Mouse (Mus musculus) kidney, adult 11 months (tissue): ENCODE results near the gene Pou1f1.

Source experiments
- DNase-seq: peaks from one replicate; pipeline ENCODE4 v3.0.0; 2022

Pou1f1 gene

DNA sequence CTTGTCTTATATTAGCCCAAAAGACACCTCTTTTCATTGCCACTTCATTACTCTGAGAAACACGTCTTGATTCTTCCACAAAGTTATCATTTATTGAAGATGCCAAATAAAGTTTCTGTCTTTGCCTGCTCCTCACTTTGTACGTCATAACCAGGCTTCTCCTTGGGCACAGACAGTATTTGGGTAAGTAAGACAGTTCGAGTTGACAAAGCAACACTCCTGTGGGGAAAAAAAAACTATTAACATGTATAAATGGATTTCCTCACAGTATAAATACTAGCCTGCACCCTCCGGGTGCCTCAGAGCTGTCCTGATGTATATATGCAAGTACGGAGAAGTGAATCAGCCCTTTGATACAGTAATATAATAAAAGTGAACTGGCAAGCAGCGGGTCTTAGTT is at the start of gene Pou1f1:
TSS of gene Pou1f1 (plus strand) at position 301 of the 400 bp plus-strand sequence.
- no peak for DNase-seq

DNA sequence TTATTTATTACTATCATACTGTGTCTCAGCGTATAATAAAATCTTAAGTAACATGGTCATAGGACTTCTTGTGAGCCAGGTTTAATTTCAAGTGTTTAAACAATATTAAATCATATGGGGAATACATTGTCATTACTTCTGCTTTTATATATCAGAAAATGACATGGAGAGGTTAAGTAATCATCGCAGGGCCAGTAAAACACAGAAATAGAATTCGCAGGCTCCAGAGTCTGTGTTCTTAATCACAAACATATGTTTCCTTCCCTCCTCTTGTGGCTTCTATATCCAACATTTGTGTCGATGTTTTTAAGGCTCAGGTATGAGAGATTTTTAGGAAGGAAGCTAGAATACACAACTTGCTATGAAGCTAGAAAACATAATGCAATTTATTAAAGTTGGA is 49.7 kb upstream of the Pou1f1 start:
- DNase-seq = no peak

DNA sequence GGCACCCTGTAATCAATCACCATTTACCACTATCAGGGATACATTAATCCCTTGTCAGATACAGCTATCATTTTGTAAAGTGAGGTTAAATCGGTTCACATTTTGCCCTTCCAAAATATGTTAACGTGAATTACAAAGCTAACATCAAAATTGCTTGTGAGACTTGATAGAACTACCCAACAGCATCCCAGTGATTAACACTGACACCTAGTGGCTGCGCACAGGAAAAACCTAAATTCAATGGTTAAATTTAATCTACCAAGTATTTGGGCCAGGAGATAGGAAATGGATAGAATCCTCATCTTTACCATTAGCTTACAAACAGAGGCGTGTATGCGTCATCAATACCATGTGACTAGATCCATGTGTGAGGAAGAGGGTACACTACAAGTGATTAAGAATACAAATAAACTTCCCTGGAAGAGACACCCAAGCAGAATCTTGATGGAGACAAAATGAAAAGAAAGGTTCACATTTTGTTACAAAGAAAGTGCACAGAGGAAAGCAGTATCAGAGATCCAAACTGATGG is 47.8 kb upstream of the Pou1f1 start:
- DNase-seq = no peak

DNA sequence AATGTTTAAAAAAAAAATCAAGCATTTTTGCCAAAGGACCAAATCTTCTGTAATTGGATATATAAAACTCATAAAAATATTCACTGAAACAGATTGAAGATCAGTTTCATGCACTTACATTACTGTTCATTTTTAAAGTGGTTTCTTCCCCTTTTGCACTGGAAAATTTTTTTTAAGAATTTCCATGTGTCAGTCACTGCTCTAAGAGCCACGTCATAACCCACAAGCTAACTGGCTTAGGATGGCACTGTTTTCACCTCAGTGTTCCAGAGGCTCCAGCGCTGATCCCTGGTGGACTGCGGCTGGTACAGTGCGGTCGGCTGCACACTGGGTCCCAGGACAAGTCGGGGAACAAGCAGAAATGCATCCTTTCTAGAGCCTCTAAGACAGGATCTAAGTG is 34.6 kb upstream of the Pou1f1 start:
- DNase-seq = no peak

DNA sequence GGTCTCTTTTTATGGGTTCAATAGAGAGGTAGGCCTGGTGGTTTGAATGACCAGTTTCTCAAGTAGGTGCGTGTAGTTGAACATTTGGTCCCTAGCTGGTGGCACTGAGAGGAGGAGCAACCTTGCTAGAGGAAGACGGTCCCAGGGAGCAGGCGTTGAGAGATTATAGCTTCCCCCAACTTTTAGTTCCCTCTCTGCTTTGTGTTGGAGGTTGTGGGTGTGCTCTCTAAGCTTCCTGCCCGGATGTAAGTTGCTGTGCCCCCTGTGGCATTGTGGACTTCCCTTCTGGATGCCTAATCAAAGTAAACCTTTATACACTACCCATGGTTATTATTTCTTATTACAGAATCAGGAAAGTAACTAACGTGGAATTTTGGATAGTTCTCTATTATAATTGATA is 24.3 kb upstream of the Pou1f1 start:
- no peak for DNase-seq

DNA sequence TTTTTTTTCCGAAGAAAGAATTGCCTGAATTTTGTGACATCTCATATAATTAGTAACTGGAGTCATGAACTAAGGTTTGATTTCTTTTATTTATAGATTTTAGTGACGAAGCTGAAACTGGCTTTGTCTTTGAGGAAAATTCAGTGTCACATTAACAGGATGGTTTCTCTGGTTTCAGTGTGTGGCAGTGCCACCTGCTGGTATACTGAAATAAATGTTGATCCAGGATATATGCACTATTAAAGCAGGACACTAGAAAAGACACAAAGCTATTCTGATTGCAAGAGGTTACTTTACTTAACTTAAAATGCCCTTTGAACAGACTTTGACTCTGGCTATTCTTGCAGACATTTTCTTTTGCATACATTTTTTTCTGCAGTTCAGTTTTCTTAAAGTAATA is 23.3 kb upstream of the Pou1f1 start:
- no peak for DNase-seq

DNA sequence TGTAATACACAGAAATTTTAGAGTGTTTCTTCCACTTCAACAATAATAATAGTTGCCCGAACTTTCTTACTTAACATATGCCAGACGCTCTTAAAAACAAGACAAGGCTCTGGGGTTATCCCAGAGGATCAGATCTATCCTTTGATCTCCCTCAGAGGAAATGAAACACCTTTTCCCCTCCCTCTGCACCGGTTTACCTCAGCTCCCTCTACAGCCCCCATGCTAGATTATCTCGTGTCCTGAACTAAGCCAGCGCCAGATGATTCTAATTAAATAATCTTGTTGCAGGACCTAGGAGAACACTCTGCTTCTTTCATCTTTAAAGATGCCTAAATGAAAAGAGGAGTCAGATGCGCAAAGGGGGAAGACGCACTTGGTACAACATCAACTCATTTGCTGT is 6.1 kb upstream of the Pou1f1 start:
- no peak for DNase-seq

DNA sequence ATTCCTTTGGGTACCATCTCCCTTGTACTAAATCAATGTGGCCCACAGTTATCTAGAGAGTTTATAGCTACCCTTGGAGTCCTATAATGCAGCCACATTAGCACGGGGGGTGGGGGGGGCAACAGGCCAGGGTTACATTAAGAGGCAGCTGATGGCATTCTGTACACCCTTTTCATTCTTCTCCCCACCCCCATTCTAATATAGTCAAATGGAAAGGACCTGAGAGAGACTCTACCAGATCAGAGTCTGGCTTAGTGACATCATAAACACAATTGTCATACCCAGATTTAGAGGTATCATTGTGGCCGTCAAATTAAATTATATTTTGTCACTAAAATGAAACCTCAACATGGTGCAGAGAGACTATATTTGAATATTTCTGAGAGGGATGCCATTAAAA is 5.7 kb downstream of the Pou1f1 start:
- DNase-seq = no peak

DNA sequence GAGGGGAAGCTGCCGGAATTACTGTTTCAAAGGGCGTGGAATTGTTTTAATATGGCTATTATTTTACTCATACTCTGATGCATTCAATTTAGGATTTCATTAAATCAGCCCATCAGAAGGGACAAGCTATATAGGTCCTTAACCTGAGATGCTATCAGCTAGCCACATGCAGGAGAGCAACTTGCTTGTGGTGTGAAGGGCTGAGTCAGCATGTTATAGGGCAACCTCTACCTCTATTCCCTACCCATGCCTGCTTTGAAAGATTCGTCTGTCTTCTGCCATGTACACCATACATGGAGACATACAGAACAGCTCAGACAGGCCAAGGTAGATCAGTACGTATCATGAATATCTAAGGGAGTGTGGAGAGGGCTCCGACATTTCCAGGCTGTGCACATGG is 6.4 kb downstream of the Pou1f1 start:
- no peak for DNase-seq

DNA sequence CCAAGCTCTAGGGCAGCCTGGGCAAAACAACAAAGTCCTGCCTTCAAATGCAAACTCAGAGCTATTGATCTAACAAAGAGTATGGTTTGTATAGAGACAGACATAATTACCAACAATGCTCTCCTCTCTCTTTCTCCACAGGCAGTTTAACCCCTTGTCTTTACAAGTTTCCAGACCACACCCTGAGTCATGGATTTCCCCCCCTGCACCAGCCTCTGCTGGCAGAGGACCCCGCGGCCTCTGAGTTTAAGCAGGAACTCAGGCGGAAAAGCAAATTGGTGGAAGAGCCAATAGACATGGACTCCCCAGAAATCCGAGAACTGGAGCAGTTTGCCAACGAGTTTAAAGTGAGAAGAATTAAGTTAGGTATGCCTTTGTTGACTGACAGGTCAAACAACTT is 9.3 kb downstream of the Pou1f1 start:
- no peak for DNase-seq

DNA sequence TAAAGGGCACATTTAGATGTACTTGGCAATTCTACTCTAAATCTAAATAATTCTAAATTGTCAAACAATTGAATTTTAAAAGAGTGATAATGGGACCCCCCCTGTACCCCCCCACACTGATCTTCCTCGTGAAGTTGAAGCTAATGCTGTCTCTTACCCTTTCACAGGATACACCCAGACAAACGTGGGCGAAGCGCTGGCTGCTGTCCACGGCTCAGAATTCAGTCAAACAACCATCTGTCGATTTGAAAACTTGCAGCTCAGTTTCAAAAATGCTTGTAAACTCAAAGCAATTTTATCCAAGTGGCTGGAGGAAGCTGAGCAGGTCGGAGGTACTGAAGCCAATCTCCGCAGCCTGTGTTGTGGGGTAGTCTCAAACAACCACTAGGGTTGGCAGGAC is 11.4 kb downstream of the Pou1f1 start:
- DNase-seq = no peak

DNA sequence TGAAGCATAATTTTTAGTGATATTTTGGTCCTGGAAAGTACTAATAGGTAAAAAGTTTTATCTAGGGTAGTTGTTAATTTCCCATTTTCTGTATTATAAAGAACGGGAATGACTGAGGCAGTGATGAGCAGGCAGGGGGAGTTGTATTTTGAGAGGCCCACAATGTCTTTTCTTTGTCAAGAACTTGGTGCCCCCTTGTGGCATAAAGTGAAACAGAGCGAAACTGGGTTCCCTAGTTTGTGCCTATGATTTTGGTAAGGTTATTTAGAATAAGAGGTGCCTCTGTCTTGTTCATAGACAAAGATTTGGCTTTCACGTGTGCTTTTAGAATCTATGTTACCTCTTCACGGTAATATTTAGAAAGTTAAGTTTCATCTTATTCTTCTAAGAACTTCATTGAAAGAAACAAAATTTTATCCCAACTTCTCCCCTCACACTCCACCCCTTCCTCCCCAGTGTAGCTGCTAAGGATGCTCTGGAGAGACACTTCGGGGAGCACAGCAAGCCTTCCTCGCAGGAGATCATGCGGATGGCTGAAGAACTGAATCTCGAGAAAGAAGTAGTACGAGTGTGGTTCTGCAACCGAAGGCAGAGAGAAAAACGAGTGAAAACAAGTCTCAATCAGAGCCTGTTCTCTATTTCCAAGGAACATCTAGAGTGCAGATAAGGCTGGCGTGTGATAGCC is 13.1 kb downstream of the Pou1f1 start:
- no peak for DNase-seq

DNA sequence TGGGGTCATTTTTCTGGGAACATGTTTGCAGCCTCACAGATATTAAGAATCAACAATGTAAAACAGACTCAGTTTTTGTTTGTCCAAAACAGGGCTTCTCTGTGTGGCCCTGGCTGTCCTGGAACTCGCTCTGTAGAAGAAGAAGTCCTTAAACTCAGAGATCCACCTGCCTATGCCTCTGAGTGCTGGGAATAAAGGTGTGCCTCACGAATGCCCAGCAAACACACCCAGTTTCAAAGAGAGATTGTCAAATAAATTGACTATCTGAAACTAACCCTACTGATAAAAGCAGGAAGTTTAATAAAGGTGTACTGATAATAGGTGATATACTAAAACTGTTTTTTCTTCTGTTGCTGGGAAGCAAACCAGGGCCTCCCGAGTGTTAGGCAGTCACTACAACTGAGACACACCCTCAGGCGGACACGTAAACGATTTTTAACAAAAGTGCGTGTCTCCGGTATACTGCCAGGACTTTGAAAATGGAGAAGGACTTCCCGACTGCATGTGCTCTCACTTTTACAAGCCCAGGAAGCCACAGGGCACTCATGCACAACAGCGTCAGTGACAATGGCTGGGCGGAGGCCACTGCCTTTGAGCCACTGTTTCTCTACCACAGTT is 23.5 kb downstream of the Pou1f1 start:
- no peak for DNase-seq

DNA sequence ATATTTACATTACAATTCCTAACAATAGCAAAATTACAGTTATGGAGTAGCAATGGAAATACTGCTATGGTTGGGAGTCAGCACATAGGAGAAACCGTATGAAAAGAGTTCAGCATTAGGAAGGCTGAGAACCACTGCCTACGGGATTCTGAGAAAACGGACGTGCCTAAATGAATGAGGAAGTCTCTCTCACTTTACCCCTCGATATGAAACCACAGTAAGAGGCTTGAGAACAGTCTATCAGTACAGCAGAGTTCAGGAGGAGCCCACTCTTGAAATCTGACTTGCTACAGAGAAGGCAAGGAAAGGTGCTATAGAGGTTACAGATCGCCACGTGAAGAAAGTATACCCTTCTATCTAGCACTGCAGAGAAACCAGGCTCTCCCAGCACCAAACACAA is 28.6 kb downstream of the Pou1f1 start:
- no peak for DNase-seq

DNA sequence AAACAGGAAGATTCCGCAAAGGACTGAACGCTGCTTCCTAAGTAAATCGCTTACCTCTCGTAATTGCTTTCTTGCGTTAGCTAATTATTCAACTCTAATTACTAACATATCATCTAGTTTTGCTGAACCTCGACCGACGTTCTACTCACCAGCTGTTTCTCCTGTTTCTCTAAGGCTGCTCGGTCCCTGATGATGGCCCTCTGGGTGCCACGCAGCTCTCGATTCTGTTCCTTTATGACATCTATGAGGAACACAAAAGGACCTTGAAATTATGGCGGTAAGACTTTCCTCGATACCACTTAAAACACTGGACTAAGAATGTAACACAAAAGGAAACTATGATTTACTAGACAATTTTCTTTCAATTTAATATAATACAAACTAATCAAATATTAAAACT is 30.5 kb downstream of the Pou1f1 start:
- no peak for DNase-seq

DNA sequence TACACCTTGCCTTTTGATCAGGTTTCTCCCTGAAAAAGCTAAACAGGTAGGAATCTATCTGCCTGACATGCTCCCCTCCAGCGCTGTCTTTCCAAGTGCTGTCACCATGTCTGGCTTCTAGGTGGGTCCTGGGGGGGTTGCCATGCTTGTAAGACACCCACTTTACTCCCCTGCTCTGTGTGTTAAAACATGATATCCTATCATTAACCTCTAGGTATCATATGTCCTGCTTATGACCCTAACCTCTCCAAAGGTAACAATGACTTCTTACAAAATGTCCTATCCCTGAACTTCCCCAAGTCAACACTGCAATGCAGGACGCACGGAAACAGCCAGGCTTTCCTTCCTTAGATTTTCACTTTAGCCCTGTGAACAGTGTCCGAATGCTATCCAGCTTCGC is 34.0 kb downstream of the Pou1f1 start:
- no peak for DNase-seq

DNA sequence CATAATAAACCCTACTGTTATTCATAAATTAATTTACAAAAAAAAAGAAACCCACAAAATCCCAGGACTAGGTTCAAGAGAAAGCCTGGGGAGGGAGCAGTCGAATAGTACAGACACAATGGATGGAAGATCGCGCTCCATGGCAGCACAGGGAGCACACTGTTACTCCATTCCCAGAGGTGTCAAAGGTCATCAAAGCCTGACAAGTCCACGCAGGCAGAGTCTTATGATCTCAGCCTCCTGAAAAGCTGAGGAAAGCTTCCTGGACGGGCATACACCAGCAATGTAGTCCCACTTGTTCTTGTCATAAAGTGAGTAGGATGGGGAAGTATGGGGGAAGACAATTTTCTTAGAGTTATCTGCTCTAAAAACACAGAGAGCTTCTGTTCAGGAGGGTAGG is 37.1 kb downstream of the Pou1f1 start:
- no peak for DNase-seq

DNA sequence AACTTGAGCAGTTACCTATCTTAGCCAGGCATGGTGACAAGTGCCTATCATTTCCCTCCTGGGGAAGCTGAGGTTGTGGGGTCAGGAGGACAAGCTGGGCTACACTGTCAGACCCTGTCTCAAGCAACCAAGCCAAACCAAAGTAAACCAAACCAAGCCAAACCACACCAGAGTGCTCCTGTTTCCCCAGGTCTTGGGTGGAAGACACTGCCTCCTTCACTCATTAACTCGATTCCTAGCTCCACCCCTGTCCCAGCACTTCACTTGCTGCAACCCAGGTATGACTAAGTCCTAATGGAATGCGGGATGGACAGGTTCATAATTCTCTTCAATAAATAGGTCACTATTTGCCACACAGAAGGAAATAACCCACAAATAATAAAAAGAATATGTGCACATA is 39.3 kb downstream of the Pou1f1 start:
- peak; percentile 26 for DNase-seq

DNA sequence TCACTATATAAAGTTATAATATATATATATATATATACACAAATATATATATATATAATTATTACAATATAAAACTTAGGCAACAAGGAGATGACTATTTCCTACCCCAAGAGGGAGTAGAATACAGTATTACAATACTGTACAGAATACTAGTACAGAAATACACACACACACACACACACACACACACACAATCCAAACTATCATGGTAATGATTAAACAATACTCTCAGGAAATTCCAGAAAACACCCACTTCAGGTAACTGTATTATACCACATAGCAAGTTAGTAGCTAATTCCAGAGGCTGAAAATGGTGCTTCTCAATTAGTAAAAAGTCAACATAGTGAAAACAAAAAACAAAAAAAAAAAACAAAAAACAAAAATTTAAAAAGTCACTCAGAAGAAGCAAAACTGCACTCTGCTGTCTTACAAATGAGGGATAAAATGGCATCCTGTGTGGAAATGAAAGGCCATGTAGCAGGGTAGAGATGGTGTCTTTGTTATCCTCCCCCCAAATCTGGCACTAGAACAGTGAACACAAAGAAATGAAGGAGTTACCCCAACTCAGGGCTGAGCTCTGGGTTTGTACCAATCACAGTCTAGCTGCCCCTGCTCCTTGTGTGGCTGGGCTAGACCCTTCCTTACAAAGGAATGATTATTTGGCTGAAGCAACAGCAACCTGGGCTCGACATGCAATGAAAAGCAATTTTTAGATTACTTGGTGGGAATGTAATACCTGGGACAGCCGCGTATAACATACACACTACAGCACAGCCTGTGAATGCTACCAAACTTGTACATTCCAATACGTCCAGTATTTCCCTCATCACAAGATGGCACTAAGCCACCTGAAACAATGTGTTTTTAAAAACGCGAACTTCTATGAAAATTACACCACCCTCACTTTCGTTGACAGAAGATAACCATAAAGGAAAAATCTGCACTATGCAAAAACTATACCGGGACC is 41.0 kb downstream of the Pou1f1 start:
- DNase-seq = peak; percentile 9

DNA sequence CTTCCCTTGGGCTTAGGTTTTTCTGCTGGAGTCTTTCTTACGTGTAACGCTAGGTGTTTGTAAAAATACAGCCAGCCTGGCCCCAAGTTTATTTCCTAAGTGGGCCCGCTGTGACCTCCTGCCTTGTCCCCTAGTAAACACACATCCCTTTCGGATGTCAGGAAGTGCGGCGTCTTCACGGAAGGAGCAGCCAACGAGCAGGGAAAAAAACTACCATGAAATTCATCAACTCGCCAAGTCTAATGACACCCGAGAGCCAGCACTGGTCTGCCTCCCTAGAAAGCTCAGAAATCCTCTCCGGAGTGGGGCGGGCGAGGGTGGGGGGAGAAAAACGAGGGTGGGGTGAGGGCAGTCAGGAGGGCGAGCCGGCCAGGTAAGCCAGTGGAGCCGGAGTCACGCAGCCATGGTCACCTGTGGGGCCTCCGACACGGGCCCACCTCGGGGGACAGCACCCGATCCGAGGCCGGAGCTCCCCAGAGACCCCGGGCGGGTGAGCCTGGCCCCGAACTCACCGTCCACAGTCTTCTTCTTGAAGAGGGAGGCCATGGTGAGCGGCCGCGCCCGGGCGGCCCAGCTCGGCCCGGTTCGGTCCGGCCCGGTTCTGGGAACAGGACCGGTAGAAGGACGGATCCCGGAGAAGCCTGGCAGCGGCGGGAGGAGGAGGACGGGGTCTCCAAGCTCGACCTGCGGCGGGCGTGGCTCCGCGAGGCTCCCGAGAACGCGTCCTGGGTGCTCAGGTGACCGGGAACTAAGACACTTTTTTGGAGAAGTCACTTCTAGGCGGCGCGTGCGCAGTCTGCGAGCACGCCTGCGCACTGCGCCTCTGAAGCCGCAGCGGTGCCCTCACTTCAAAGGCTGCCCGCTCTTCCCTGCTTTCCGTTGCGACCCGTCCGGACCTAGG is 41.9 kb downstream of the Pou1f1 start, which contains the start of gene Chmp2b:
TSS of gene Chmp2b (minus strand) at position 764 of the 901 bp plus-strand sequence.
- DNase-seq = peak; percentile 89

DNA sequence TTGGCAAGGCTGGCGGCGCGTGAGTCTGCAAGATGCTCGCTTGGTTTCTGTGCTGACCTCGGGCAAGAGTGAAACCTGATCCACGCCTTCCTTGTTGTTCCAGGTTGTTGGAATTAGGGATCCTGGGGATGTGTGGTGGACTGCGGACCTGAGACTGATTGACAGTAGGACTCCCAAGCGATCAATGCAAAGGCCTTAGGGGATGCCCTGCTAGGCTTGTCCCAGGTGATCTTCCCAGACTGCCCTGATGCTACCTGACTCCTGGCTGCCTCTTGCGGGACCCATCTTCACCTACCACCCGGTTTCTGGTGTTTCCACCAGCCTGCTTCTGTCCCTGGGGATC is 42.5 kb downstream of the Pou1f1 start:
- no peak for DNase-seq

DNA sequence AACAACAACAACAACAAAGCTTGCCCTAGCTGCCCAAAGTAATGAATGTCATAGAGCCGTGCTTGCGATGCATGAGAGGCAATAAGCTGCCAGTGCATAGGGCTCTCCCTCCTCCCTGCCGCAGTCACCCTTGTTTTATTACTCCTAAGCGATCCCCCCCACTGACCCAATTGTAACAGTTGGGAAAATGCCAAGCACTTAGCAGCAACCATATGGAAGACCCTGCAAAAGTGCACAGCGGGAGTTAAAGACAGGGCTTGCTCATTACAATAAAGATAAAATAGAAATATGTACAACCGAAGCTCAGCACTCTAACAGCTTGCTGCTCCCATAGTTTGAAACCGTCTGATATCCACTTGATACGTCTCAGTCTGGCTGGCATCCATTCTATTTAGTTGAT is 44.0 kb downstream of the Pou1f1 start:
- DNase-seq = no peak

DNA sequence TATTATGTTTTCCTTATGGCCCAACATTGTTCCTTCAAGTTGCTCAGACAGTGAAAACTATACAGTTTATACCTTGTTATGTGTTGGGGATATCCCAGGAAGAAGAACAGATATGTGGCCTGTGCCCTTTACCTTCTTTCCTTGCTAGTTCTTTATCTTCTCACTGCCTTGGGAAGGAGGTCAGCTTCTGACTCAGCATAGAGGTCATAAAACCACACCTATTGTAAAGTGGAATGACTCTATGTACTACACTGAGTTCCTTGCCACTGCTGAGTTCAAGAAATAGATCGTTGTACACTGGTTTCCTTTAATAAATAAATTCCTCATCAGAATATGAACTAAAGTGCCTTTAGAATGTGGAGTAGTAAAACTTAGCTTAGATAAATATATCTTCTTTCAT is 44.6 kb downstream of the Pou1f1 start:
- DNase-seq = no peak
